Mouse (Mus musculus) MEL (cell line): Measurements from ENCODE around the gene Rps6kb2. TPM values are rescaled to one million over a fixed set of nuclear protein-coding genes. Genes with fewer than 3 reads are reported as not detected.

Source experiments
- DNase-seq: peaks from one replicate; pipeline ENCODE4 v3.0.0; 2011; ENCODE audit warnings: low read depth, low spot score
- H3K27ac ChIP-seq: 2 replicates; pipeline ENCODE4 v1.5.1; 2012; ENCODE audit warnings: low read depth, mild to moderate bottlenecking, control low read depth, low read length, moderate library complexity; ENCODE audit not compliant: control insufficient read depth
- H3K27me3 ChIP-seq, 2 experiments: fragments of 150-350 bp in 1 of 2; sonication (generic) in 1 of 2; 2 replicates each; pipeline ENCODE4 v1.6.1; 2012; ENCODE audit warnings: low read length in 2 of 2, mild to moderate bottlenecking in 2 of 2, improper control_type of control experiment in 1 of 2, moderate library complexity in 1 of 2; ENCODE audit not compliant: insufficient read depth in 2 of 2, control insufficient read depth in 1 of 2
- H3K36me3 ChIP-seq, 2 experiments: 2 replicates each; pipeline ENCODE4 v1.6.1; 2012 to 2014; ENCODE audit warnings: low read length in 2 of 2, improper control_type of control experiment in 1 of 2, inconsistent platforms in 1 of 2, mild to moderate bottlenecking in 1 of 2; ENCODE audit not compliant: insufficient read depth in 2 of 2, control insufficient read depth in 1 of 2
- H3K4me1 ChIP-seq, 2 experiments: fragments of 150-350 bp in 1 of 2; sonication (generic) in 1 of 2; 2 replicates each; pipeline ENCODE4 v1.6.1; 2012; ENCODE audit warnings: low read length in 2 of 2, improper control_type of control experiment in 1 of 2, mild to moderate bottlenecking in 1 of 2; ENCODE audit not compliant: insufficient read depth in 2 of 2, control insufficient read depth in 1 of 2
- H3K4me3 ChIP-seq, 2 experiments: fragments of 150-350 bp in 1 of 2; sonication (generic) in 1 of 2; 2 replicates each; pipeline ENCODE4 v1.5.1; 2012; ENCODE audit warnings: low read depth in 2 of 2, low read length in 2 of 2, mild to moderate bottlenecking in 2 of 2, moderate library complexity in 2 of 2, control low read depth in 1 of 2, improper control_type of control experiment in 1 of 2; ENCODE audit not compliant: control insufficient read depth in 1 of 2, insufficient read depth in 1 of 2
- H3K79me2 ChIP-seq: 2 replicates; pipeline ENCODE4 v1.6.1; 2012; ENCODE audit warnings: mild to moderate bottlenecking, low read length, moderate library complexity; ENCODE audit not compliant: control insufficient read depth, poor library complexity, insufficient read depth
- H3K9ac ChIP-seq: 2 replicates; pipeline ENCODE4 v1.6.1; 2012; ENCODE audit warnings: low read depth, mild to moderate bottlenecking, control low read depth, low read length, moderate library complexity; ENCODE audit not compliant: control insufficient read depth, poor library complexity, severe bottlenecking
- H3K9me3 ChIP-seq: fragments of 150-350 bp; sonication (generic); replicated peaks from 2 replicates; pipeline ENCODE4 v1.6.1; 2012; ENCODE audit warnings: mild to moderate bottlenecking, low read length, improper control_type of control experiment, moderate library complexity; ENCODE audit not compliant: insufficient read depth
- ELF1 ChIP-seq: IDR thresholded peaks from 2 replicates; pipeline ENCODE4 v1.6.1; 2014; ENCODE audit warnings: low read depth, mild to moderate bottlenecking, inconsistent platforms, low read length, improper control_type of control experiment, moderate library complexity
- GATA1 ChIP-seq: IDR thresholded peaks from 2 replicates; pipeline ENCODE4 v1.6.1; 2011; ENCODE audit warnings: low read depth, low read length, improper control_type of control experiment
- MAX ChIP-seq: IDR thresholded peaks from 2 replicates; pipeline ENCODE4 v1.6.1; 2011; ENCODE audit warnings: low read length, improper control_type of control experiment
- MXI1 ChIP-seq: IDR thresholded peaks from 2 replicates; pipeline ENCODE4 v1.6.1; 2011; ENCODE audit warnings: mild to moderate bottlenecking, low read depth, low read length, improper control_type of control experiment
- POLR2AphosphoS2 ChIP-seq: IDR thresholded peaks from 2 replicates; pipeline ENCODE4 v1.6.1; 2011; ENCODE audit warnings: low read length, improper control_type of control experiment
- RAD21 ChIP-seq: IDR thresholded peaks from 2 replicates; pipeline ENCODE4 v1.6.1; 2011; ENCODE audit warnings: mild to moderate bottlenecking, low read depth, low read length, improper control_type of control experiment
- RCOR1 ChIP-seq: IDR thresholded peaks from 2 replicates; pipeline ENCODE4 v1.6.1; 2012; ENCODE audit warnings: low read depth, mild to moderate bottlenecking, inconsistent platforms, low read length, improper control_type of control experiment
- TBP ChIP-seq: IDR thresholded peaks from 2 replicates; pipeline ENCODE4 v1.8.0; 2011; ENCODE audit warnings: low read depth, low read length, improper control_type of control experiment
- TCF12 ChIP-seq: IDR thresholded peaks from 2 replicates; pipeline ENCODE4 v1.6.1; 2014; ENCODE audit warnings: low read depth, mild to moderate bottlenecking, inconsistent platforms, low read length, improper control_type of control experiment, moderate library complexity
- UBTF ChIP-seq: IDR thresholded peaks from 2 replicates; pipeline ENCODE4 v1.6.1; 2012; ENCODE audit warnings: low read depth, mild to moderate bottlenecking, inconsistent platforms, low read length, improper control_type of control experiment, moderate library complexity, borderline replicate concordance; ENCODE audit not compliant: insufficient read depth
- USF2 ChIP-seq, 2 experiments: IDR thresholded peaks; 2 replicates each; pipeline ENCODE4 v1.6.1; 2011 to 2012; ENCODE audit warnings: improper control_type of control experiment in 2 of 2, low read length in 2 of 2, borderline replicate concordance in 1 of 2, inconsistent platforms in 1 of 2, low read depth in 1 of 2, mild to moderate bottlenecking in 1 of 2; ENCODE audit not compliant: insufficient read depth in 1 of 2
- ZC3H11A ChIP-seq: IDR thresholded peaks from 2 replicates; pipeline ENCODE4 v1.6.1; 2012; ENCODE audit warnings: low read depth, mild to moderate bottlenecking, inconsistent platforms, low read length, improper control_type of control experiment
- ZKSCAN1 ChIP-seq: IDR thresholded peaks from 2 replicates; pipeline ENCODE4 v1.6.1; 2012; ENCODE audit warnings: low read depth, mild to moderate bottlenecking, inconsistent platforms, low read length, improper control_type of control experiment, moderate library complexity
- ZNF384 ChIP-seq: IDR thresholded peaks from 2 replicates; pipeline ENCODE4 v1.6.1; 2012; ENCODE audit warnings: low read depth, mild to moderate bottlenecking, inconsistent platforms, low read length, improper control_type of control experiment
- polyA plus RNA-seq, 2 experiments: library from polyadenylated mRNA; stranded (reverse) in 1 of 2; unstranded in 1 of 2; fragments of >175 nt in 1 of 2; fragments of >200 nt in 1 of 2; gene quantifications; 2 replicates each; pipeline versions ENCODE4 v1.2.1 to v1.2.4; 2012; ENCODE audit warnings: low replicate concordance in 2 of 2, low read depth in 1 of 2; ENCODE audit not compliant: insufficient read length in 2 of 2, insufficient read depth in 1 of 2, missing spikeins in 1 of 2
- total RNA-seq: library from RNA; depleted of rRNA; stranded (reverse); fragments of 300-350 nt; gene quantifications from 2 replicates; pipeline ENCODE4 v1.2.3, GENCODE M21; 2012

The Rps6kb2 gene
- total and polyA plus RNA-seq, 3 experiments: 8.7 to 19.8 TPM; not detected in 1

- no peak overlapping the region for H3K4me3 ChIP-seq
- H3K9me3 ChIP-seq: no peaks in the 10 kb centered on the region
- peaks cover 2% of the 10 kb centered on the region; the same call in 1 of the 2 replicates for H3K79me2 ChIP-seq
- TF ChIP-seq UBTF (no peak), TBP (no peak), ZC3H11A (no peak), ZNF384 (no peak), MAX (no peak), GATA1 (0 out of 2 replicates have a peak, but pooled peaks have one; percentile 16), USF2 (IDR thresholded peaks at IDR 0.05; ENCODE audit: borderline replicate concordance in 1 of 2, insufficient read depth in 1 of 2, low read depth in 1 of 2, low read length in 2 of 2) (no peak), POLR2AphosphoS2 (no peak), RCOR1 (0 out of 2 replicates have a peak, but pooled peaks have one; percentile 15)
- DNase-seq: no peak
- no peaks in the 10 kb centered on the region for H3K27me3 ChIP-seq
- H3K36me3 ChIP-seq: peaks cover under 1 to 34% of the 10 kb centered on the region in 2 experiments; a peak in 2 of 4 replicates
- H3K4me1 ChIP-seq: peaks cover 25% of the 10 kb centered on the region in 2 experiments
- H3K9ac ChIP-seq: no peak overlapping the region
- H3K27ac ChIP-seq: no peak overlapping the region
These were observed 43.3 kb downstream of the Rps6kb2 start for GRCm38 (mm10) chr19:4119716-4120487.

- Histone ChIP-seq H3K9ac (no peak overlapping the region), H3K27me3 (no peaks in the 10 kb centered on the region), H3K4me3 (no peak overlapping the region), H3K4me1 (peaks cover 21 to 28% of the 10 kb centered on the region in 2 experiments), H3K9me3 (no peaks in the 10 kb centered on the region), H3K79me2 (peaks cover 4% of the 10 kb centered on the region), H3K36me3 (peaks cover 2 to 31% of the 10 kb centered on the region in 2 experiments; a peak in 3 of 4 replicates), H3K27ac (no peak overlapping the region)
- no peak for DNase-seq
- TF ChIP-seq TCF12 (no peak), ZNF384 (0 out of 2 replicates have a peak, but pooled peaks have one; percentile 21)
These were observed 44.8 kb downstream of the Rps6kb2 start for GRCm38 (mm10) chr19:4118350-4118749.

- no peaks in the 10 kb centered on the region for H3K9me3 ChIP-seq
- no peak for TF ChIP-seq RCOR1
- no peak for TF ChIP-seq ZNF384
- no peak for TF ChIP-seq TCF12
- TF ChIP-seq ELF1: no peak
- no peak for TF ChIP-seq UBTF
- TF ChIP-seq POLR2AphosphoS2: no peak
- no peak for TF ChIP-seq RAD21
- no peak for TF ChIP-seq ZKSCAN1
- no peak for TF ChIP-seq MXI1
- no peak for TF ChIP-seq ZC3H11A
- no peaks in the 10 kb centered on the region for H3K27me3 ChIP-seq
- H3K79me2 ChIP-seq: peaks cover 4% of the 10 kb centered on the region
- H3K4me1 ChIP-seq: peaks cover 21 to 36% of the 10 kb centered on the region in 2 experiments
- no peak for DNase-seq
- no peak overlapping the region for H3K27ac ChIP-seq
- H3K36me3 ChIP-seq: peaks cover 2 to 31% of the 10 kb centered on the region in 2 experiments; a peak in 3 of 4 replicates
- H3K9ac ChIP-seq: no peak overlapping the region
- no peak overlapping the region for H3K4me3 ChIP-seq
These were observed 46.1 kb downstream of the Rps6kb2 start for GRCm38 (mm10) chr19:4117006-4117405.
